Mouse (Mus musculus) T-helper 17 cell (primary cell): ENCODE results near the gene Cd59a.

Source experiments
- in situ Hi-C, 2 experiments: fragments of 300-600 bp; cut with MboI, MseI; formaldehyde crosslinking; loops; 1 replicate in 1 of 2; 2 replicates in 1 of 2; pipeline ENCODE4 v1.15.1; 2025; ENCODE audit warnings: high pct_unique_total_duplicates in 2 of 2

Cd59a gene

GRCm38 (mm10) chr2:104134150-104135056 lies 38.8 kb downstream of the Cd59a start:
- in situ Hi-C loops, result loop anchor here (5.0 kb wide), 2 partner anchors 278 to 443 kb away; partner anchors contain the start of gene D430041D05Rik (in 1 of the 2)

GRCm38 (mm10) chr2:104135920-104136319 lies 40.3 kb downstream of the Cd59a start:
- in situ Hi-C loops, result loop anchor here in 1 of 2 experiments (5.0 kb wide), 1 partner anchor 441 kb away; no protein-coding TSS in a partner anchor

GRCm38 (mm10) chr2:104142140-104142539 lies 46.5 kb downstream of the Cd59a start:
- in situ Hi-C loops, result no loop called here

GRCm38 (mm10) chr2:104144004-104144403 lies 48.4 kb downstream of the Cd59a start:
- in situ Hi-C loops, result no loop called here

GRCm38 (mm10) chr2:104145983-104146382 lies 50.4 kb downstream of the Cd59a start:
- in situ Hi-C loops, result loop anchor here in 1 of 2 experiments (5.0 kb wide), 1 partner anchor 266 kb away; the partner anchor contains the start of gene D430041D05Rik

- in situ Hi-C loops, result loop anchor here in 1 of 2 experiments (5.0 kb wide), 1 partner anchor 264 kb away; the partner anchor contains the start of gene D430041D05Rik
Measured at GRCm38 (mm10) chr2:104147910-104148561, 52.4 kb downstream of the Cd59a start.

GRCm38 (mm10) chr2:104150608-104151397 lies 55.2 kb downstream of the Cd59a start:
- in situ Hi-C loops, result loop anchor here in 1 of 2 experiments (25.0 kb wide), 1 partner anchor 1536 kb away; no protein-coding TSS in a partner anchor

- in situ Hi-C loops, result loop anchor here in 1 of 2 experiments (25.0 kb wide), 1 partner anchor 1534 kb away; no protein-coding TSS in a partner anchor
Measured at GRCm38 (mm10) chr2:104153345-104153744, 57.7 kb downstream of the Cd59a start.

GRCm38 (mm10) chr2:104153876-104154275 lies 58.3 kb downstream of the Cd59a start:
- in situ Hi-C loops, result loop anchor here in 1 of 2 experiments (25.0 kb wide), 1 partner anchor 1533 kb away; no protein-coding TSS in a partner anchor

GRCm38 (mm10) chr2:104157831-104158230 lies 62.2 kb downstream of the Cd59a start:
- in situ Hi-C loops, result loop anchor here in 1 of 2 experiments (25.0 kb wide), 1 partner anchor 1529 kb away; no protein-coding TSS in a partner anchor

- in situ Hi-C loops, result loop anchor here in 1 of 2 experiments (25.0 kb wide), 1 partner anchor 1524 kb away; no protein-coding TSS in a partner anchor
Measured at GRCm38 (mm10) chr2:104163418-104163817, 67.8 kb downstream of the Cd59a start.

- in situ Hi-C loops, result loop anchor here in 1 of 2 experiments (25.0 kb wide), 1 partner anchor 1523 kb away; no protein-coding TSS in a partner anchor
Measured at GRCm38 (mm10) chr2:104163978-104164487, 68.4 kb downstream of the Cd59a start.
